Mouse (Mus musculus) G1E (cell line): ENCODE data around the gene Sugt1.

Experiments
- CTCF ChIP-seq: IDR thresholded peaks from 2 replicates; pipeline ENCODE4 v1.5.1; 2012; ENCODE audit warnings: low read depth, low read length, inconsistent platforms, mixed read lengths
- TAL1 ChIP-seq: conservative IDR thresholded peaks from 2 replicates; pipeline ENCODE4 v1.6.1; 2012; ENCODE audit warnings: low read depth, low read length, inconsistent platforms, mixed read lengths

- no peak for TF ChIP-seq CTCF
- no peak for TF ChIP-seq TAL1
Observed at GRCm38 (mm10) chr14:79541606-79542005, 45.9 kb upstream of the Sugt1 start.
